Mouse (Mus musculus): ENCODE measurements around the gene Ssb. TPM values are rescaled to one million over a fixed set of nuclear protein-coding genes. Genes with fewer than 3 reads are reported as not detected.

Ssb gene
- polyA plus RNA-seq, 1 experiment = 5.3 TPM

Other genes starting within 250 kb of the Ssb start
- 4.9 and 5.2 TPM in 2 replicates for gene Bbs5, start 214.4 kb upstream of the Ssb start, polyA plus RNA-seq (2012; rRNA removed)
- 0.04 and 0.31 TPM in 2 replicates for gene Klhl41, start 191.4 kb upstream of the Ssb start, polyA plus RNA-seq (2012; rRNA removed)
- 5.4 and 6.2 TPM in 2 replicates for gene Fastkd1, start 148.0 kb upstream of the Ssb start, polyA plus RNA-seq (2012; rRNA removed)
- gene Ppig, start 139.0 kb upstream of the Ssb start, polyA plus RNA-seq (2012; rRNA removed) = 2.9 and 3.4 TPM in 2 replicates
- 0.51 TPM in 2 replicates for gene Ccdc173, start 72.0 kb upstream of the Ssb start, polyA plus RNA-seq (2012; rRNA removed)
- 34.5 and 47.7 TPM in 2 replicates for gene Phospho2, start 71.9 kb upstream of the Ssb start, polyA plus RNA-seq (2012; rRNA removed)
- 11.0 and 11.8 TPM in 2 replicates for gene Klhl23, start 39.6 kb upstream of the Ssb start, polyA plus RNA-seq (2012; rRNA removed)
- 3.0 and 4.1 TPM in 2 replicates for gene Mettl5, start 24.1 kb downstream of the Ssb start, polyA plus RNA-seq (2012; rRNA removed)
- gene Ubr3, start 35.7 kb downstream of the Ssb start, polyA plus RNA-seq (2012; rRNA removed) = 19.1 and 21.4 TPM in 2 replicates
- 24.4 and 30.5 TPM in 2 replicates for gene Myo3b, start 177.6 kb downstream of the Ssb start, polyA plus RNA-seq (2012; rRNA removed)

Data from gonadal fat pad, adult 2 months (tissue).